19 mouse cellular contexts compared by ENCODE assay signal in genomic region chr15:27857242-27857641, GRCm38 (mm10).
DNase-seq lines count a peak whose midpoint lies in the region; ATAC-seq and TF ChIP-seq lines count a peak whose summit lies in the region.
"Had no signal": no experiment of that assay in that cellular context is flagged by ENCODE, and none has a peak within 500 bp of the region (broad histone marks: within the 10 kb centered on the region; RNA-seq: fewer than 3 reads in every experiment).

No protein-coding gene starts in this region.

- peak overlapping the region; percentile 41; the same call in 1 of the 2 replicates for H3K27ac ChIP-seq in heart, embryonic 15.5 days
- H3K27ac ChIP-seq in testis, adult 2 months (ENCODE audit: control insufficient read depth, insufficient read depth, low read depth, low read length), result no peak overlapping the region
- no peak overlapping the region for H3K27ac ChIP-seq in forebrain, postnatal 0 days (ENCODE audit: low read depth, low read length)
- H3K27ac ChIP-seq: forebrain, embryonic 13.5 days; limb, embryonic 12.5 days; liver, embryonic 13.5 days; midbrain, embryonic 13.5 days had no signal

- no peak for TF ChIP-seq CTCF in testis, adult 2 months (IDR thresholded peaks at IDR 0.05; ENCODE audit: control insufficient read depth, insufficient read depth, insufficient replicate concordance, low read depth, low read length)
- TF ChIP-seq CTCF in forebrain, postnatal 0 days (IDR thresholded peaks at IDR 0.05; ENCODE audit: low read depth), result no peak

- H3K4me1 ChIP-seq in heart, embryonic 15.5 days (replicated peaks), result peaks cover 41% of the 10 kb centered on the region
- peaks cover 3% of the 10 kb centered on the region for H3K4me1 ChIP-seq in testis, adult 2 months (ENCODE audit: control insufficient read depth, insufficient read depth, low read length)
- no peaks in the 10 kb centered on the region for H3K4me1 ChIP-seq in forebrain, postnatal 0 days (ENCODE audit: insufficient read depth)
- H3K4me1 ChIP-seq: forebrain, embryonic 13.5 days; limb, embryonic 12.5 days; midbrain, embryonic 13.5 days had no signal

- peaks cover 33% of the 10 kb centered on the region for H3K36me3 ChIP-seq in heart, embryonic 15.5 days
- H3K36me3 ChIP-seq in testis, adult 2 months (ENCODE audit: control insufficient read depth, insufficient read depth, low read length), result no peaks in the 10 kb centered on the region
- H3K36me3 ChIP-seq in forebrain, postnatal 0 days (ENCODE audit: insufficient read depth), result peaks cover 38% of the 10 kb centered on the region

- WGBS in heart, embryonic 15.5 days, result 47% methylated on average over 7 of the region's 7 CpGs
- 75% methylated on average over 7 of the region's 7 CpGs for WGBS in forebrain, postnatal 0 days

- H3K4me2 ChIP-seq in heart, embryonic 15.5 days, result peak overlapping the region; percentile 15; the same call in 1 of the 2 replicates
- H3K4me2 ChIP-seq in forebrain, postnatal 0 days (ENCODE audit: low read depth), result no peak overlapping the region
- H3K4me2 ChIP-seq: forebrain, embryonic 13.5 days; hindbrain, embryonic 14.5 days; limb, embryonic 12.5 days; midbrain, embryonic 13.5 days had no signal

- ATAC-seq in heart, embryonic 15.5 days (replicated peaks; ENCODE audit: insufficient number of reproducible peaks, insufficient read depth, low FRiP score, low read depth), result no peak
- no peak for ATAC-seq in forebrain, postnatal 0 days
- ATAC-seq: forebrain, embryonic 13.5 days; midbrain, embryonic 13.5 days had no signal

- H3K9ac ChIP-seq in heart, embryonic 15.5 days, result no peak overlapping the region
- no peak overlapping the region for H3K9ac ChIP-seq in forebrain, postnatal 0 days
- H3K9ac ChIP-seq: forebrain, embryonic 13.5 days; hindbrain, embryonic 14.5 days; limb, embryonic 12.5 days; liver, embryonic 13.5 days; midbrain, embryonic 13.5 days had no signal

- no peak for TF ChIP-seq POLR2A in testis, adult 2 months (IDR thresholded peaks at IDR 0.05; ENCODE audit: control insufficient read depth, low read depth, low read length)

- DNase-seq in cerebellum, adult 9-10 months, result peak; percentile 42
- DNase-seq in cerebellum, adult 8-10 months, result no peak
- DNase-seq in heart, adult 8-10 months (ENCODE audit: low spot score), result no peak
- DNase-seq in testis, postnatal 14 days (ENCODE audit: low spot score), result no peak
- DNase-seq in forebrain, postnatal 0 days, result no peak
- DNase-seq: adrenal gland, postnatal 14 days; cerebellum, adult 11 months; heart, postnatal 36 days; kidney, adult 2 months; kidney, postnatal 10 days; liver, embryonic 13.5 days; lung, adult 2 months; lung, postnatal 14 days had no signal

- no peaks in the 10 kb centered on the region for H3K9me3 ChIP-seq in heart, embryonic 15.5 days (replicated peaks)
- no peaks in the 10 kb centered on the region for H3K9me3 ChIP-seq in forebrain, postnatal 0 days (ENCODE audit: low read length)
- H3K9me3 ChIP-seq: forebrain, embryonic 13.5 days; limb, embryonic 12.5 days; liver, embryonic 13.5 days; midbrain, embryonic 13.5 days had no signal

- H3K4me3 ChIP-seq in heart, embryonic 15.5 days, result no peak overlapping the region
- peak overlapping the region; percentile 51 for H3K4me3 ChIP-seq in testis, adult 2 months (ENCODE audit: control insufficient read depth, low read depth, low read length)
- no peak overlapping the region for H3K4me3 ChIP-seq in forebrain, postnatal 0 days (ENCODE audit: low read depth, low read length)
- H3K4me3 ChIP-seq: forebrain, embryonic 13.5 days; limb, embryonic 12.5 days; midbrain, embryonic 13.5 days had no signal

- H3K27me3 ChIP-seq in heart, embryonic 15.5 days, result no peaks in the 10 kb centered on the region
- H3K27me3 ChIP-seq in testis, adult 2 months (ENCODE audit: control insufficient read depth, insufficient read depth, low read length), result no peaks in the 10 kb centered on the region
- no peaks in the 10 kb centered on the region for H3K27me3 ChIP-seq in forebrain, postnatal 0 days (ENCODE audit: insufficient read depth, low read length)
- H3K27me3 ChIP-seq: forebrain, embryonic 13.5 days; limb, embryonic 12.5 days; liver, embryonic 13.5 days; midbrain, embryonic 13.5 days had no signal
